In the genomic region with DNA sequence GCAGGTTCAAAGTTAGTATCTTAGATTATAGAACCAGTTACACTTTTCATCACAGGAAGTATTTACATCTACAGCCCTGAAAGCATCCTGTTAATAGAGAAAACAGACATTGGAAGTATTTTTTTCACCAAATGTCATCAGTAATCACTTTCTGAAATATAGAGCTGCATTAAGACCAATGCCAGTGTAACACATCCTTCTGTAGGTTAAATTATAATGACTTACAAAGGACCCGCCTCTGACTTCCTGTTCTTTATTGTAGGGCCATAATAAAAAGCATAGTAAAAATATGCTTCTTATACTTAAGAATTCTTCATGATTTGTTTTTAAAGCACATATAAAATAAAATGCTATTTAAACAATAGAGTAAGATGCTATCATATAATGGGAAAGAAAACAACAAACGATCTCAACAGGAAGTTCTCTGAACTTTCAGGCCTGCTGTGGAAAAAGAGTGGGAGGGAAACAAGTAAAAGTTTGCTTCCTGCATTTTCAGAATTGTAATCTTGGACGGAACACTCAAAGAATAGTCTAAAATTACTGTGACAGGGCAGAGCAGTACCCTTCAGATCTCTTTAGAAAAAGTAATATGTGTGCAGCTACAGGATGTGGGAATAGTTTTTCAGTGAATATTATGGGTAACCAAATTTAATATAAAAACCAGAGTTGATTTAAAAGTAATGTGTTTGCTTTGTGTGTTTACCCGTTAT, we compare ENCODE assay signal across 23 mouse cellular contexts.
"Had no signal": no experiment of that assay in that cellular context is flagged by ENCODE, and none has a peak within 500 bp of the region (broad histone marks: within the 10 kb centered on the region; RNA-seq: fewer than 3 reads in every experiment).

No protein-coding gene starts in this region.

- ATAC-seq: hindbrain, embryonic 16.5 days; intestine, embryonic 16.5 days; liver, embryonic 12.5 days had no signal

- DNase-seq: gastrocnemius, postnatal 10 days; gastrocnemius, postnatal 25 days; heart, adult 18-20 months; heart, postnatal 4 days; kidney, adult 11 months; kidney, adult 2 months; kidney, adult 9 months; kidney, postnatal 10 days; kidney, postnatal 25 days; layer of hippocampus, adult 9-11 months; layer of hippocampus, postnatal 36 days had no signal

- H3K27ac ChIP-seq: heart, embryonic 13.5 days; heart, embryonic 15.5 days; hindbrain, embryonic 10.5 days; hindbrain, embryonic 12.5 days; hindbrain, embryonic 14.5 days; kidney, embryonic 15.5 days; limb, embryonic 13.5 days; limb, embryonic 15.5 days; liver, embryonic 12.5 days; liver, embryonic 14.5 days had no signal

- H3K4me3 ChIP-seq: heart, embryonic 13.5 days; heart, embryonic 15.5 days; hindbrain, embryonic 10.5 days; hindbrain, embryonic 12.5 days; kidney, embryonic 15.5 days; limb, embryonic 13.5 days; limb, embryonic 15.5 days; liver, embryonic 12.5 days had no signal
